Mouse (Mus musculus): ENCODE measurements at regions not wholly inside any gene's neighbourhood (a gene's known extent, or its start where the extent isn't known, plus 50 kb on each side); places are given as distances from the start of the nearest gene placed in this dataset.

DNA sequence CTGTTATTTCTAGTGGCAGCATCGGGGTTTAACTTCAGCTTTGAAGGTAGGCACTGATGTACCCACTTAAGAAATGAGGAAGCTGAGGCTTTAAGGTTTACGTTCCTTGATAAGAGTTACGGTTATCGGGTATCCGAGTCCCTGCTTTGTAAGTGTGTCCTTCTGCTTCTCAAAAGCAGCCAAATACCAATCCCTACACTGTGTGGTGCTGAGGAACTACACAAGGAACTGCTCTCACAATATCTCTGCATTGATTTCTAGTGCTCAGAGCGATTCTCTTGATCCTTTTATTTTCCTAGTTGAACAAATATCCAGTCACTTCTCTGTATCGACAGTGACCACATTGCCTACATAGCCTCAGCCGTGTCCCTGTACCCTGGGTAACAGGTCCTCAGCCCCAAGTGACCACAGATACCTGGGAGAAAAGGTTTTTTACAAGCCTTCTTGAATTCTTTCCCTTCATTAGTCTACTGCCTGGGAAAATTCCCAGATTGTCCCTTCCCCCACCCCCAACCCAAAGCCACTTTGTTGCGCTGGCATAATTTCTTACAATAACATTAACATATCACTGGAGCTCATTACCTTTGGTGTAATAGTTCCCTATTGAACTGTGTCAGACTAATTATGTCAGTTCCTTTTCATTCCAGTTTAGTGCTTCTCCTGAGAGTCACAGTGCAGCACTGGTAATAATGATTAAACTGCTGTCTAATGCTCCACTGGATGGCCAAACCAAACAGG is 184.0 kb upstream of the Nlrp1b start:
- no peak for DNase-seq

DNA sequence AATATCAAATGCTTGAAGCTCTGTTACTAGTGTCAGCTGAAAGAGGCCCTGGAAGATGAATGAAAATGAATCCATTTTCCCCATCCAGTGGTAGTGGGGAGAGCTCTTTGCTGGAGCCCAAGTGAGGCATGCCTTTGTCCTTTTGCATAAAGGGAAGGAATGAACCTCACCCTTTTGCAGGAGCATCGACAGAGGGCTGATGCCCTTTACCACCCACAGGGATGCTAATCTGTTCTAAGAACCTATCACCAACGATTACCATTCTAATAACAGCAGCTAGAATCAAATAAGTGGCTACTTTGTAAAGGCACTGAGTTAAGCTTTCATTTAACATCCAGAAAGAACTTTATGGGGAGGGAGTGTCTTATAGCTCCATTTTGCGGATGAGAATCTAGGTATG is 184.9 kb upstream of the Nlrp1b start:
- no peak for DNase-seq

DNA sequence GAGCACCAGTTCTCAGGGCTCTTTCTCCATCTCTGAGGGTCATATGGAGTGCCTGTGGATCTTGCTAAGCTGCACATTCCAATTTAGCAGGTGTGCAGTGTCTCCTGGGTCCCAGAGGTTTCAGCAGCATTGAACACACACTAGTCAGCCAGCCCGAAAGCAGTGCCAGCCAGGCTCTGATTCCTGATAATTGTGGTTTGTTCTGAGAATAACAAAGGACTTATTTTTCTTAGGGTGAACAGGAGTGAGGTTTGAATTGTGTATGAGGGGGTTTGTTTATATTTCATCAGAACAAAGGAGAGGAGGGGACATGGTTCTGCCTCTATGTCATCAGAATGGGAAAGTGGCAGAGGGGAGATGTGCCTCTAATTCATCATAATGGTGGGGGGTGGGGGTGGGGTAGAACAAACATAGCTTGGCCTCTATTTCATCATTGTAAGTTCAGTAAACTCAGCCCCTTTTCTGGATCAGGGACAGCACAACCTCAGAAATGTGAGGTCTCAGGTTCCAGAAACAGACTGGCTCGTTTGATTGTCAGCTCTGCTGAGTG is 191.8 kb upstream of the Nlrp1b start:
- no peak for DNase-seq

DNA sequence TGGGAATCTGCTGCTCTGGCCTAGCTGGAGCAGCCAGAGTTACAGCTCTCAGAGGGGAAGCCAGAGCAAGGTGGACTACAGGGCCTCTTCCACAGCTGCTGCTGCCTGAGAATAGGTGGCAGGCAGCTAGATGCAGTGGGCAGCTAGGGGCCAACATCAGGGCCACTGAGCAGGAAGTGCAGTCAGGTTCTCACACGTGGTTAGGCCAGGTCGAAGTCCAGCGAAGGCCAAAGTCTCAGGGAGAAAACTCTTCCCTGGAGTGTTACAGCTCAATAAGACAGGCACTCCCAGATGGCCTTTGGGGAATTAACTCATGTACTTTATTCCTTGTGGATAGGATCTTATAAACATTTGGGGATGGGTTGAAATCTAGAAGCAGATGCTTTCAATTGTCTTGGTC is 192.7 kb upstream of the Nlrp1b start:
- no peak for DNase-seq

DNA sequence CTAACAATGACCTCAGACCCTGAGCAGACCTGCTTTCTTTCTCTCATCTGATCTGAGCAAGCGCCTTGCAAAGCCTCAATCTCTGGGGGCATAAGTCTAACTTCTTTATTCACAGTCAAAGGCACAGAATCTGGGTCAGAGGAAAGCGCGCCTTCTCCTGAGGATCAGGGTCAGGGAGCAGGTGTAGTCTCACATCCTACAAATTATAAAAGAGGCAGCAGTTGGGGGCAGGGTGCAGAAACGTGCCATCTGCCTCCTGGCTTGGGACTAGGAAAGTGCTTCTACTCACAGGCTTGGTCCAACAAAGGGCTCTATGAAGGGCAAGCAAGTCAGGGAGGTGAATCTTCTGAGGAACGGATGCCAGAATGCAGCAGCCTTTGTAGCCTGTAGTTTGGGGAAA is 194.3 kb upstream of the Nlrp1b start:
- no peak for DNase-seq

DNA sequence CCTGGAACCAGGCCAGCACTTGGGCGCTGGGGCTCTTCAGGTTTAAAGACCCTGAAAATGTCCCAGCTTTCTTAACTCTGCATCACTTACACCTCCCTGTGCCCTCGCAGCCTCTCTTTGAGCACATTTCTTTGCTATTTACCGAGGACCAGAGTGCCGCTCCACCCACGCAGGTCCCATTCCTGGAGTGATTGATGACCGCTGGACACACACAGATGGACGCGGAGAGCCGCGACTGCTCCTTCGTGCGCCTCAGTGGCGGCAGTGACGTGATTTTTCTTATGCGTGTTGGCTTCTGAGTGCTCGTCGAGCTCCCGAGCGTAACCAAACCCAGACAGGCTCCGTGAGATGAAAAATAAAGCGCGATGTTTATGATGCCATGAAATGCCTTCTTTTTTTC is 199.2 kb upstream of the Nlrp1b start:
- DNase-seq: no peak

DNA sequence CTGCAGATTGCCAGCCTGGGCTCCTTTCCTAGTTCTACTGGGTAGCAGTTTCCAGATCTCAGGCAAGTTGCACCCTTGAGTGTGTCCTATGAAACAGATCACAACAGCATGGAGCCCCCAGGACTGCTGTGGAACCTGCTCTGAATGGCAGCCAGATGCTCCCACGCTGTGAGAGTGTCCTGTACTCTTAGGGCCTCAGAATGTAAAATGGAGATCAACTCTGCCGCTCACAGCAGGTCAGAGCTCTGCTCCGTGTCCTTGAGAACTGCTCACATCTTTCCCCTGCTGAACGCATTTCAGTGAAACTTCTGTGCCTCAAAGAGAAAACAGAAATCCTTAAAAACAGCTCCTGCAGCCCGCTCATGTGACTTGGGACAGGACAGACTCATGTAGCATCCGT is 203.7 kb upstream of the Nlrp1b start:
- no peak for DNase-seq

DNA sequence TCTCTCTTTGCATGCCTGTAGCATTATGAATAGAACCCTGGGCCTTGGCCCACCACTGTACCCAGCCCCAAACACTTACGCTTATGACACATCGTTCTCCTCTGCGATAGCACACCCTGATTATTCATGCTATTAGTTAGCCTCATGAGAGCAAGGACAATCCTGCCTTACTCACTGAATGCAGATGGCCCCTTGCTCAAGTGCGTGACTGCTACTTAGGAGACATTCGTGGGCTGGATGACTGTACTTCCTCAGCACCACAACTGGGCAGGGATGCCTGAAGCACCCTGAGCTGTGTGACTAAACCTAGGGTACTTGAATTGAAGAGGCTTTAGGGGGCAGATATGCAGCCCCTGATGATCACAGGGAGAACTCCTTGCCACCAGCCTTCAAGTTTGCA is 204.4 kb upstream of the Nlrp1b start:
- no peak for DNase-seq

DNA sequence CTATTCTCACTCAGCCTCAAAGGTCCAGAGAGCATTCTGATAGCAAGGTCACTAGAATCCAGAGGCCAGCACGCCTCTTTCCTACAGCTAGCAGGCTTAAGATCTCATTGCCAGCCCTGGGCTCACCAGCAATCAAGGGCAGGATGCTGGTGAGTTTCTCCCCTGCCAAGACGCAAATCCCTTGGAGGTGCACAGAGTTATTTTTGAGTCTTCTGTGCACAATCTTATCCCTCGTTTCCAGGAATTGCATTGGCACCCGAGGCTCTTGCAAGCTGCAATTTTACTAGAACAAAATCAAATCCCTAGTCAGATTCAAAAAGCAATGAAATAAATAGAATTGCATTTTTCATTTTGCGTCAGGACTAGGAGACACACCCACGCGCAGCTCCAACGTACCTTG is 205.2 kb upstream of the Nlrp1b start:
- DNase-seq: no peak

DNA sequence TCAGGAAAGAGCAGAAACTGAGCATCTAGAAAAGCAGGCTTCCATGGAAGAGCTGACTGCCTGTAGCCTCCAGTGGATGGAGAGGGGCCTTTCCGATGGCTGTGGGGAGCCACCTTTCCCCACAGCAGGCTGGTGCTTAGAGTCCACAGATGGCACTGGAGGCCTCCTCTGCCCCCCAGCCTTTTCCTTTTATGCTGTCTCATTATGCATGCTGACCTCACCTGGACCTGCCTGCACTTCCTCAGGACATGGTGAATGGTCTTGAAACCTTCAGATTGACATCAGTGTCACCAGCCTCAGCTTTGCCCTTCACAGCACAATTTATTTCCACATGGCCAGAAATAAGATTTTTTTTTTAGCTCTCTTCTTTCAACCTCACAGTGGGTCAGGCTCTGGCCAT is 205.8 kb upstream of the Nlrp1b start:
- DNase-seq: no peak

DNA sequence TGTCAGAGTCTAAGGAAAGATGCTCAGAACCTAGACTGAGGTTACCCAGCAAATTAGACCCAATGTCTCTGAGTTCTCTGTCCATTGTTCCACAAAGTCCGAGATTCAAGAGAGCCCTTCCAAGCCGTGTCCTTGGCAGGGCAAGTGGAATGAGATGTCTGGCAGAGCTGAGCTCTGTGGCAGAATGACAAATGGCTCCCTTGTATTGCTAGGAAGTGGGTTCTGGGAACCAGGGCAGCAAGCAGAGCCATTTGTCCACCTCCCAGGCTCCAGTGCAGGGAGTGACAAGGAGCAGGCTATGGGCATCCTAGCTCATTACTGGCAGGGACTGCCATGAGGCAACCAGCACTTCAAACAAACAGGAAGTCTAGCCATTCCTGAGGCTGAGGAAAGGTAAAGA is 206.3 kb upstream of the Nlrp1b start:
- no peak for DNase-seq

DNA sequence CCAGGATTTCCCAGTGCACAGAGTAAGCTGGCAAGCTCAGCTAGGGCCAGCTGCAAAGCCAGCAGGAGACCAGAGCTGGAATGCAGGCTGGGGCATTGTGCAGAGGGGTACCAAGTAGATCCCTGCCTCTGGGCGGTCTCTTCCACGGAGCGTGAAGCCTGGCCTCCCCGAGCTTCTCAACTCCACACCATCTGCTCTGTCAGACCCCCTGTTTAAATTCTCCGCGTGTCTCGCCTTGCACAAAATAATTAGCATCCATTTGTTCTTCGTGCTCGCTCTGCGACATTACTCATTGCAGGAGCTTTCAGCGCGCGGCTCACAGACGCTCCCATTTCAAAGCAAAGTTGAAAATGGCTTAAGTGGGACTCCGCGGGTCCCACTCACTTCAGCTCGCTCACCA is 209.3 kb upstream of the Nlrp1b start:
- DNase-seq: no peak

DNA sequence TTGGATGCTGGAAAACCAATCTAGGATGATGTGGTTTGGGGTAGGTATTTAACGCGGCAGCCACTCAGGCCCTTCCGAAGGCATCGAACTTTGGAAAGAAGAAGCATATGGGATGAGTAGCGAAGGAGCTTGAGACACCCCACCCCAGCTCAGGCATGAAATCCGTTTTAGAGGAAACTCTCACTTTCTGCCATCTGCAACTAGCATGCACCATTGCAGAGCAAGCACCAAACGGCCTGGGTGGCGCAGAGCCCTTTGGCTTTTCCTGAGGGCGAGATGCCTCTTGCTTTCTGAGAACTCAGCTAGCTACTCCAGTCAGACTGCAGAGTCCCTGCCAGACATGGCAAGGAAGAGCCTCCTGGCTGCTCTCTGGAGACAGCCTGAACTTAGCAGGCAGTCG is 209.9 kb upstream of the Nlrp1b start:
- DNase-seq: no peak

DNA sequence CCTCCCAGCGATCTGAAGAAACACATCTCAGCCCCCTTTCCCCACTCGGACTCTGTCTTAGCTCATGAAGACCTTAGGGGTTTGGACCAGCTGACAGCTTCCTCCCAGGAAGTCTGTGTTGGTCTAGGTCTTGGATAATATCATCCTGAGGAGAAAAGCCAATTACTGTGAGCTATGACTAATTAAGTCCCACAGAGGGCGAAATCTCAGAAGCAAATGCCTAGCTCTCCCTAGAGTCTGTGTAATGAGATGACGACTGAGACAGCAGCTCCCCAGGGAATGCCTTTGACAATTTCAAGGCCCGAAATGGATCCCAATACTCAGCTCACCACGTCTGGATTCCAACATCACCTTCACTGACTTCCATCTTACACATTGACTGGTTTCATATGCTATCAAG is 213.5 kb upstream of the Nlrp1b start:
- DNase-seq: no peak

DNA sequence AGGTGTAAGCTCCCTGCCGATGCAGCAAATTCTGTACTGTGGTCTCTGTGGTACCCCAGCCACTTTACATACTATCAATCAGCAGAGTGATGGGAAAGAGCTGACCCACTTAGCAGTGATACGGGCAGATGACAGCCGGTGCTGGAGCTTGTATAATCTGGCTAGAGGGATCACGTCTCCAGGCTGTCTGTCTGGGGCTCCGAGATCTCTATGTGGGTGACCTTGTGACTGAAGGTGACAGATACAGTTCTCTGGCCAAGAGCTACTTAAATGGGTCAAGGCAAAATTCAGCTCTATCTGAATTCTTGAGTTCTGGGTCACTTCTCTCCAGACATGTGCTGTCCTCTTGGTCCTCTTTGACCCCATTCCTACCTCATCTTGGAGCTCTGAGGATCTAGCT is 216.1 kb upstream of the Nlrp1b start:
- no peak for DNase-seq

DNA sequence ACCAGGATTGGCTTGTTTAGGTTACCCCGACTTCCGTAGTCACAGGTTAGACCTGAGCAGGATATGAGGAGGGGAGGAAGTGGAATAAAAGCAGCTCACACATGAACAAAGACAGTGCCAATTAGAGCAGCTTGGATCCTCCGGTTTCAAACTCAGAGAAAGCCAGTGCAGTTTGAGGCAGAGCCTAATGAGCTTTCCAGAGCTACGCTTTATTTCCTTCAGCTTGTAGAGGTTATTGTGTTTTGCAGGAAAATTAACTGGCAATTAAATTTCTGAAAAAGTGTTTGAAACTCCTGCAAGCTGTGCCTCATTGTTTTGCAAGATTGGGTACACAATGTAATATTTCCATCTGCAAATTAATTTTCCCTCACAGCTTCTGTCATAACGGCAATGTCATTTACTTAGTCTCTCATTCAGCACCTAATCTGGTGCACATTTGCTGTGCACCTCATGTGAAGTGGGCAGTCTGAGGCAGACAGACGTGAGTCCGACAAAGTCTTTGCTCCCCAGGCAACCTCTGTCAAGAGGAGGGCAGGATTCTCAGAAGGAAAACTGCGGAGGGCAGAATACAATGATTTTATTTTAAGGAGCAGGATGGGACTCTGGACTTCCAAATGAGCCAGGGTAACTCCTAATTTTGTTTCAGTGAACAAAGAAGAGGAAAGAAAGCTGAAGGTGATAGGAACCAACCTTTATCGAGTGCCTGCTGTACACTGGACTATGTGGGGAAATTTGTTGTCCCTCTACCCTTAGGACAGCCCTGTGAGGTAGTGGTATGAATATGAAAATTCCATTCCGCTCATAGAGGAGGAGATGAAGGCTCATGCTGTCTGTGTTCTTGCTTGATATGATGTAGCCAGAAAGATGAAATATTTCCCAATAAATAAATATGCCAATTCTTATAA is 217.6 kb upstream of the Nlrp1b start:
- DNase-seq: no peak

DNA sequence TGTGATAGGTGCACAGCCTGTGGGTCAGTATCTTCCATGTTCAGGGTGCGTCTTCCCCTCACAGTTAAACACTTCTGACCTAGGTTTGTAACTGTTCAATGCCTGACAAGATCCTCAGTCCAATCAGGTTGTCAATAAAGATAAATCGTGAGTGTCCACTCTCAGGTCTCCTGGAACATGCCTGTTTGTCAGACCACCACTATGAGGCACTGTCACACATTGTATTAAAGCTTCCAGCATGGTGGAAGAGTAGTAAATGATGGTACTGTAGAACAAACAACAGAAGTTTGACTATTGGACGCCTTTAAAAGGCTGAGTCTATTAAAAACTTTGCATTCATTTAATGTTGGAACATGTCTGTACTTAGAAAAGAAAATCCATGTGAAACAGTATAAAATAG is 249.6 kb upstream of the Nlrp1b start:
- DNase-seq: no peak

DNA sequence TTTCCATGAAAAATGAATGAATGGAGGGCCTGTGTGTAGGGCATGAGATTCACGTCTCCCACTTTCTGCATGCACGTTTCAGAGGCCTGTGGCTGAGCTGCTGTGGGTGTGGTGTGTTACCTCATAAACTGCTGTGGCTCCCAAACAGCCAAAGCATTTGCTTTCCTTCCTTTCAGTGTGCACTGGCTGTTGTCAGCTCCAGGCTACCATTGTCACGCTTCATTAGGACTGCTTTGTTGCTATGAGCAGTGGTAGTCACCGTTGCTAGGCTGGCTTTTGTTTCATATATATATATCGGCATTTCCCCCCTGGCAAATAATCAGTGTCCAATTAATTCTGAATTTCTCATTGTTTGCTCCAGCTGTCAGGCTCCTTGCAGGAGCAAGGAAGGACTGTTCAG is 251.9 kb upstream of the Wscd1 start:
- DNase-seq: no peak

DNA sequence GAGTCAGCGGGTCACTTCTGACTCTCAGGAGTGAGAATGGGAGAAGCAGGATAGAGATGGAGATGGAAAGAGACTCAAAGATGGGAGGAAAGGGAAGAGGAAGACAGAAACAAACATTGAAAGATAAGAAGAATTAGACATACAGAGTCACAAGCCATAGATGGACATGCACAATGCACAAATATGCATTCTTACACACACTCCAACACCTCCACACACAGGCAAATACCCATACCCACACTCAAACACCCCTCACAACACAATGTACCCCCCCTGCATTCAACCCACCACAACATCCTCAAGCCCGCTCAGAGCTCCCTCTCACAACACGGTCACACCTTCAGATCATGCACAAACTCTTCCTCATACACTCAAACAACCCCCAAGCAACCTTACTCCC is 251.4 kb upstream of the Wscd1 start:
- DNase-seq: no peak

DNA sequence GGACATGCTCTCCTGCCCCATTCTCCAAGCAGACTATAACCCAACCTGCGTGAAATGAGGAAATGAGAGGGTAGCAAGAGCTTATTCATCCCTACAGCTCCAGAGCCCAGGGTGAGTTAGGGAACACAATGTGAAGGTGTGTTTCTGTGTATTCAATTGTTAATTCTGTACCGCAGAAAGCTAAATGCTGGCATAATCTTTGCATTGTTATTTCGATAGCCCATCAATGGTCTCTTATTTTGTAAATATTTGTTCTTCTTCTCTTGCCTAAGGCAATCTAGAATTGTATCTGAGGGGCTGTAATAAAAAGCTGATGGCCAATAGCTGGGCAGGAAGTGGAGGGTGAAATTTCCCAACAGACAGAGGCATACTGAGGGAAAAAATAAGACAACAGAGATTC is 247.6 kb upstream of the Wscd1 start:
- no peak for DNase-seq

DNA sequence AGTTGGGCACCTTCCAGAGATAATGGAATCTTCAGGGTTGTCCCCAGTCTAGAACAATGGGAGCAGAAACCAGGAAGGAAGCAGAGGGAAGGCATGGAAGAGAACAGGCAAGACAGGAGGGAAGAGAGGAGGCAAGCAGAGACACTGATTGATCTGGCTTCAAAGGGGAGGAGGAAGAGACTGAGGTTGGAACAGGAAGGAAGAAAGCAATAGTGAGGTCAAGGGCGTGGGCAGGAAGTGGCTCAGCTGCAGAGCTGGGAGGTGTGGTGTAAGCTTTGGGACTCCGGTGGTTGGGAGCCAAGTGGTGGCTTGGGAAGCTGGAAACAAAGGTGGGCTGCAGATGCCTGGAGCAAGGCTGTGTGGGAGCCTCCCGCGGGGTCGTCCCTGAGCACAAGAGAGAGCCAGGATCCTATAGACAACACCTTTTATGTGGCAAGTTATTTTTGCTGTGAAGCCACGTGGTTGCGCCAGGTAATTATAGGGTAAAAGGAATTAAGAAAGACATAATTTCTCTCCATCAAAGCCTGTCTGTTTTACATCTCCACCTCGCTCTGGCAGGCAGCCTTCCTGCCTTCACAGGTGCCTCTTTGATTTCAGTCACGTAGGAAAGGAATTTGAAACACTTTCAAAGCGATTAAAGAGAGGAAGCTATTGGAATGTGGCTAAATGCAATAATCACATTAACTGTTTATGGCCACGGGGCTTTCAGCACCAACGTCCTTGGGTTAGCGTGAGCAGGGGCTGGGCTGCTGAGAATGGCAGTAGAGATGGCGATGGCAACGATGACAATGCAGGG is 237.3 kb upstream of the Wscd1 start:
- peak; percentile 13 for DNase-seq

DNA sequence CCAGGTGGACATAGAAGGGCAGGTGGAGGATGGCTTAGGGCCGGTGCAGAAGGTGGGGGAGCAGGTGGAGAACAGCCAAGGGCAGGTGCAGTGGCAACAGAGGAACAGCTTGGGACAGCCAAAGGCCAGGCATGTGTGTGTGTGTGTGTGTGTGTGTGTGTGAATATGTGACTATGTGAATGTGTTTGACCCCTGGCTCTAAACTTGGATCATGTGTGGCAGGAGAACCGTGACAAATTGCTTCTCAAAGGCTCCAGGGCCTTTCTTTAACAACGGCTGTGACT is 236.7 kb upstream of the Wscd1 start:
- DNase-seq: no peak

DNA sequence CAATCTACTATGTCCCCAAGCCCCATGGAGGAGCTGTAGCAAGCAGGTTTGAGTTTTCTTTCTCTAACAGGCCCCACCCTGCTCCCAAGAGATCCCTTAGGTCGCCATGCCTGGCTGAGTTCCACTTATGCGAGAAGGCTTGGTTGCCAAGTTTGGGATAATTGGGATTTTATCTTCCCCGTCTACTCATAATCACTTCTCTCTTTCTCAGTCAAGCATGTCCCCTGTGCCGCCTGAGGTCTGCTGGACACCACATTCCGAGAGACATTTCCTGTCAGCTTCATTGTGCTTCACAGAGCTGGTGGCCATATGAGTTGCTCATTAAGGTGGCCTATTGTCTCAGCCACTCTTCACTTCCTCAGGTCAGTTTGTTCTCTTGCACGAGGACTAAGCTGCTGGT is 234.5 kb upstream of the Wscd1 start:
- DNase-seq: no peak

DNA sequence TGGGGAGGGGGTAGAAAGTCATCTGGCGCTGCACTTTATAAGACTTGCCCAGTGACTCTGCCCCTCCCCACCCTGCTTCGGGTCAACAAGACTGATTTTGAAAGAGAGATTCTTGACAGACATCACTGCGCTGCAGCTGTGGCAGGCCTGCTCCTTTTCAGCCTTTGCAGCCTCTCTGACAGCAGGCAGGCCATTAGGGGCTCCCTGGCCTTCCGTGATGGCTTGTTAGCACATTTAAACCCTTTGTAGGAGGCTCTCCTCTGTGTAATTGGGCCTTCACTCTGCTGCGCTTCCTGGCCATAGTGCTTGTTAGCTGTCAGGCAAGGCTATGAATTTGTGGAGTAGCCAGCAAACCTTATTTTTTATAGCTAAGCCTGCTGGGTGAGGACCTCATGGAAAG is 232.3 kb upstream of the Wscd1 start:
- DNase-seq: no peak

Measured in lung, postnatal 14 days (tissue).